Mouse (Mus musculus): Measurements from ENCODE around the gene Sertad2. TPM values are rescaled to one million over a fixed set of nuclear protein-coding genes. Genes with fewer than 3 reads are reported as not detected.

The Sertad2 gene
- polyA plus RNA-seq, 1 experiment from 2014 or later = 23.6 TPM

DNA sequence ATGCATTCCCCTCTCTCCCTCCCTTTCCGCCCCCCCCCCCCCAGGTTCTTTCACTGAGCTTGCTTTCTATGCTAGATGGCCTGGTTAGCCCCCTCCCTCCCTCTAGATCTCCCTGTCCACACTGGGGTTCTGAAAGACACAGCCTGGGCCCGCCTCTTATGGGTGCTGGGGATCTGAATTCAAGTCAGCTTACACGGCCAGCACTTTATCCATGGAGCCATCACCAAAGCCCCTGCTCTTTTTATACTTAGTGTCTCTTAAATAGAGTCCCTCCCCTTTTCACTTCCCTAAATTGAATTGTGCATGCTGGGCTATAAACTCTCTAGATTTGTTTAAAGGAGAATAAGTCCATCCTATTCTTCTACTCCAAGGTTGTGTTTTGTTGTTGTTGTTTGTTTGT is 12.6 kb downstream of the Sertad2 start:
- WGBS = 79% methylated on average over 2 of the region's 3 CpGs
- Histone ChIP-seq H3K9ac (ENCODE audit: low read length) (no peak overlapping the region), H3K4me1 (ENCODE audit: control insufficient read depth, insufficient read depth, low read length) (0 out of 2 replicates have a peak, but pooled peaks cover 3% of the 10 kb centered on the region), H3K9me3 (ENCODE audit: control insufficient read depth, low read length) (no peaks in the 10 kb centered on the region), H3K4me3 (ENCODE audit: low read depth, low read length) (no peak overlapping the region), H3K27ac (replicated peaks; ENCODE audit: low read depth, low read length) (no peak overlapping the region), H3K4me2 (ENCODE audit: low read depth, severe bottlenecking) (no peak overlapping the region), H3K27me3 (ENCODE audit: control insufficient read depth, insufficient read depth, low read length) (no peaks in the 10 kb centered on the region), H3K36me3 (ENCODE audit: control insufficient read depth, insufficient read depth, low read length) (no peaks in the 10 kb centered on the region)
- ATAC-seq (ENCODE audit: insufficient number of reproducible peaks, low FRiP score, low TSS enrichment, low read depth) (no peak), DNase-seq (ENCODE audit: low spot score) (no peak)

GRCm38 (mm10) chr11:20556163-20556911 is 13.3 kb downstream of the Sertad2 start:
- ATAC-seq (ENCODE audit: insufficient number of reproducible peaks, low FRiP score, low TSS enrichment, low read depth) = no peak

DNA sequence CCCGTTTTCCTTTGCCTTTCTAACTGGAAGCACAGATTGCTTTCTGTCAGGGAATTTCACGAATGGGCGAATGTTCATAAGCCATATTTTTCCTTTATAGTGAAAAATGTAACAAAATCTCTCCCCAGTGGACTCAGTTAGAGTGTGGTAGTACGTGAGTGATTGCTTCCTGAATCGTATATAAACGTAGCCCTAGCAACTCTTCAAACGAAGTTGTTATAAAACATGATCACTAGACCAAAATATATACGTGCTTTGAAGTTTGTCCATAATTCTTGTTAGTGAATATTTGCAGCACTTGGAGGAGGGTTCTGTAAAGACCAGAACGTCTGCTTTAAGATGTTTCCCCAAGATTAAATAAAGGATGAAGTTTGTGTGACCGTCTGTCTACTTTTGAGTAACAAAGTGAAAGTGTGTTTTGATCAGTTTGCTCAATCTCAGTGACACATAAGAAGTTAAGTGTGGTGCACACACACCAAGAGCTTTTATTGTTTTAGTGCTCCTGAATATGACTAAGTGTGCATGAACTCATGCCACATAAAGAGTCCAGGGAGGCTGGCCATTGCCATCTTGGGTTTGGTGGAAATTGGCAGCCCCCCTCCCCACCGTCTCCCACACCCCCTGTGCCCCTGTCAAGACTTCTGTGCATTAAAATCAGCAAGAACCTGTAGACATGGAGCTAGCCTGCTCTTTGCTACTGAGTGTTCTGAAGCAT is 16.3 kb downstream of the Sertad2 start:
- Histone ChIP-seq H3K36me3 (ENCODE audit: control insufficient read depth, insufficient read depth, low read length) (no peaks in the 10 kb centered on the region), H3K9me3 (ENCODE audit: control insufficient read depth, low read length) (no peaks in the 10 kb centered on the region), H3K27me3 (ENCODE audit: control insufficient read depth, insufficient read depth, low read length) (no peaks in the 10 kb centered on the region), H3K4me2 (ENCODE audit: low read depth, severe bottlenecking) (no peak overlapping the region), H3K9ac (ENCODE audit: low read length) (no peak overlapping the region), H3K4me1 (ENCODE audit: control insufficient read depth, insufficient read depth, low read length) (peaks cover 5% of the 10 kb centered on the region; the same call in 1 of the 2 replicates), H3K27ac (replicated peaks; ENCODE audit: low read depth, low read length) (no peak overlapping the region), H3K4me3 (ENCODE audit: low read depth, low read length) (no peak overlapping the region)
- ATAC-seq (ENCODE audit: insufficient number of reproducible peaks, low FRiP score, low TSS enrichment, low read depth) (no peak), DNase-seq (ENCODE audit: low spot score) (no peak)
- WGBS = 65% methylated on average over 11 of the region's 11 CpGs

More at GRCm38 (mm10) chr11:20556163-20556911, 13.3 kb downstream of the Sertad2 start:
- Histone ChIP-seq H3K27ac (replicated peaks; ENCODE audit: low read depth, low read length) (no peak overlapping the region), H3K4me1 (ENCODE audit: control insufficient read depth, insufficient read depth, low read length) (0 out of 2 replicates have a peak, but pooled peaks cover 3% of the 10 kb centered on the region), H3K4me3 (ENCODE audit: low read depth, low read length) (no peak overlapping the region), H3K9me3 (ENCODE audit: control insufficient read depth, low read length) (no peaks in the 10 kb centered on the region), H3K27me3 (ENCODE audit: control insufficient read depth, insufficient read depth, low read length) (no peaks in the 10 kb centered on the region), H3K36me3 (ENCODE audit: control insufficient read depth, insufficient read depth, low read length) (no peaks in the 10 kb centered on the region), H3K4me2 (ENCODE audit: low read depth, severe bottlenecking) (no peak overlapping the region), H3K9ac (ENCODE audit: low read length) (no peak overlapping the region)
- DNase-seq (ENCODE audit: low spot score) = no peak
- 81% methylated on average over 7 of the region's 7 CpGs for WGBS

DNA sequence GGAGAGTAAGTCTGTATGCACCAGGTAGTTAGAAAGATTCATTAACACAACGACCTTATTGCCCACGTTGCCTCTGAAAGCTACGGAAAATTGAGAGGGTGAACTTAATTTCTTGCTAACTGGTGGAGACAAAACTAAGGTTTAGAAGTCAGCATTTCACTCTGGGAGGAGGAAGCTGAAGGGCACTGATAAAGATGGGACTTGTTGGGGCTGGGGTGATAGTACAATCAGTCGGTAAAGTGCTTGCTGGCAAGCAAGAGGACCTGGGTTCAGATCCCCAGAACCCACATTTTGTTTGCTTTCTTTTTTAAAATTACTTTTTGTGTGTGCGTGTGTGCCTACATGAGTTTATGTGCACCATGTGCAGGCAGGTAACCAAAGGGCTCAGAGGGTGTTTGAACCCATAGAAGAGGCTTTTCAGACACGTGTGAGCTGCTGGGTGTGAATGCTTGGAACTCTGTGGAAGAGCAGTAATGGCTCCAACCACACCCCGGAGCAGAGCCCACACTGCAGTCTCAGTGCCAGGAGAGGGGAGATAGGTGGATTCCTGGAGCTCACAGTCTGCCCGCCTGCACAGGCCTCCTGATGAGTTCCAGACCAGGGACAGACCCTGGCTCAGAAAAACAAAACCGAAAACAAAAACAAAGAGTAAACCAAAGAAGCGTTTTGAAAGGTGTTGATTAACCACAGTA is 17.0 kb downstream of the Sertad2 start:
- H3K36me3 ChIP-seq (ENCODE audit: control insufficient read depth, insufficient read depth, low read length) = no peaks in the 10 kb centered on the region
- ATAC-seq (ENCODE audit: insufficient number of reproducible peaks, low FRiP score, low TSS enrichment, low read depth) = no peak
- H3K4me2 ChIP-seq (ENCODE audit: low read depth, severe bottlenecking) = no peak overlapping the region
- H3K4me1 ChIP-seq (ENCODE audit: control insufficient read depth, insufficient read depth, low read length) = peaks cover 5% of the 10 kb centered on the region; the same call in 1 of the 2 replicates
- no peak for DNase-seq (ENCODE audit: low spot score)
- H3K9ac ChIP-seq (ENCODE audit: low read length) = no peak overlapping the region
- peak overlapping the region; percentile 44; the same call in 1 of the 2 replicates for H3K27ac ChIP-seq (replicated peaks; ENCODE audit: low read depth, low read length)
- WGBS = 49% methylated on average over 10 of the region's 10 CpGs
- no peak overlapping the region for H3K4me3 ChIP-seq (ENCODE audit: low read depth, low read length)
- no peaks in the 10 kb centered on the region for H3K27me3 ChIP-seq (ENCODE audit: control insufficient read depth, insufficient read depth, low read length)
- no peaks in the 10 kb centered on the region for H3K9me3 ChIP-seq (ENCODE audit: control insufficient read depth, low read length)

DNA sequence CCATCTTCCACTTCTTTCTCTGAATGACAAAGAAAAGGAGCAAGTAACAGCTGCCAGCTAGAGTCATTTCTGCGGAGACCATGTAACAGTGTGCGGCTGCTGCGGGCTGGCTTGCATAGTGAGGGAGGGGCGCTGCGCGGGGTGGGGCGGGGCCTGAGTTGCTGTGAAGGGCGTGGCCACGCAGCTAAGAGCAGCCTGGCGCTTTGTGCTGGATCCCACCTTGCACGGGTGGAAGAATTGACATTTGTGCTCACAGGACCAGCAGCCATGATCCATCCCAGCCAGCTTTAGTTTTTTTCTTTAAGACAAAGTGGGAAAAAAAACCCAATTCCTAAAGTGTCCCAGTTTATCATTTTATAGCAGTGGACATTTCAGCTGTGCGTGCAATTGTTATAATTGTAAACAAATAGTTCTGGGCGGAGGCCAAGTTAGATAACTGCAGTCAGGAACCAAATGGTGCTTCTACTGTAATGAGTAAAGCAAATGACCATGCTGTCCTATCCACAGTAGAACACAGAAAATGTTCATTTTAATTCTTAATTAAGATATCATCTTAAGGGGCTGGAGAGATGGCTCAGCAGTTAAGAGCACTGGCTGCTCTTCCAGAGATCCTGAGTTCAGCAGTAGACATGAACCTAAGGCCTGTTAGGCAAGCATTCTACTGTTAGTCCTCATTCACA is 18.4 kb downstream of the Sertad2 start:
- no peaks in the 10 kb centered on the region for H3K9me3 ChIP-seq (ENCODE audit: control insufficient read depth, low read length)
- ATAC-seq (ENCODE audit: insufficient number of reproducible peaks, low FRiP score, low TSS enrichment, low read depth) = peak; percentile 92
- H3K9ac ChIP-seq (ENCODE audit: low read length) = no peak overlapping the region
- H3K36me3 ChIP-seq (ENCODE audit: control insufficient read depth, insufficient read depth, low read length) = no peaks in the 10 kb centered on the region
- peak; percentile 83 for DNase-seq (ENCODE audit: low spot score)
- H3K4me2 ChIP-seq (ENCODE audit: low read depth, severe bottlenecking) = peak overlapping the region; percentile 30
- 11% methylated on average over 13 of the region's 13 CpGs for WGBS
- no peak overlapping the region for H3K27ac ChIP-seq (replicated peaks; ENCODE audit: low read depth, low read length)
- H3K4me1 ChIP-seq (ENCODE audit: control insufficient read depth, insufficient read depth, low read length) = peaks cover 5% of the 10 kb centered on the region; the same call in 1 of the 2 replicates
- H3K4me3 ChIP-seq (ENCODE audit: low read depth, low read length) = no peak overlapping the region
- no peaks in the 10 kb centered on the region for H3K27me3 ChIP-seq (ENCODE audit: control insufficient read depth, insufficient read depth, low read length)

GRCm38 (mm10) chr11:20565057-20565456 is 22.0 kb downstream of the Sertad2 start:
- H3K4me2 ChIP-seq (ENCODE audit: low read depth, severe bottlenecking) = no peak overlapping the region
- H3K36me3 ChIP-seq (ENCODE audit: control insufficient read depth, insufficient read depth, low read length) = no peaks in the 10 kb centered on the region
- 94% methylated on average over 4 of the region's 4 CpGs for WGBS
- peaks cover 5% of the 10 kb centered on the region for H3K4me1 ChIP-seq (ENCODE audit: control insufficient read depth, insufficient read depth, low read length)
- DNase-seq (ENCODE audit: low spot score) (no peak), ATAC-seq (ENCODE audit: insufficient number of reproducible peaks, low FRiP score, low TSS enrichment, low read depth) (no peak)
- no peak overlapping the region for H3K27ac ChIP-seq (replicated peaks; ENCODE audit: low read depth, low read length)
- no peaks in the 10 kb centered on the region for H3K9me3 ChIP-seq (ENCODE audit: control insufficient read depth, low read length)
- H3K9ac ChIP-seq (ENCODE audit: low read length) = no peak overlapping the region
- no peaks in the 10 kb centered on the region for H3K27me3 ChIP-seq (ENCODE audit: control insufficient read depth, insufficient read depth, low read length)
- H3K4me3 ChIP-seq (ENCODE audit: low read depth, low read length) = no peak overlapping the region

DNA sequence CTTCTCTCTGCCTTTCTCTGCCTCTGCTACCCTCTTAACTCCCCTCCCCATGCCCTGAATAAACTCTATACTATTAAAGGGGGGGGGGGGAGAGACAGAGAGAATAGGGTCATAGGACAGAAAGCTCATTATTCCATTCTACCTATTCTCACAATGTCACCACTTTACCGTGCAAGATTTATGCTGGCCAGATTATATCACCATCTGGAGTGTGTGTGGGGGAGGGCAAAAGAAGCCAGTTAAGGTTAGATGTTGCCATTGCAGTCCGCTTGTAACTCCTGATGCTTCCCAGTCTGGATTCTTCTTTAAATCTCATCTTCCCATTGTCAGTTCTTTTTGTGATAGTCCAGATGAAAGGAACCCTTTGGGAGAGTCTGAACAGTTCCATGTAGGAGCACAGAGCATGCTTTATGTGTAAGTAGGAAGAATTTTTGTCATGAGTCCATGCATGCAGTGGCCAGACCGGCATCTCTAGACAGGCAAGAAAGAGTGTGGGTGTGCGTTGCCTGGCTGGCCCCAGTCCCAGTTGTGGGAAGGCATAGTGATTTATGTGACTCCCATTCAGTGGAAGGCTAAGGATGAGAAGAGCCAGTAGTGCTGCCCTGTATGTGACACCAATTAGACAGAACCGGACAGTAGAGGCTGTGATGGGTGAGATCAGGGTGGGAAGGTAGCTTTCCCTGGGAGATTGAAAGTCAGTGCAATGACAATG is 28.8 kb downstream of the Sertad2 start:
- H3K4me1 ChIP-seq (ENCODE audit: control insufficient read depth, insufficient read depth, low read length) = peaks cover 4% of the 10 kb centered on the region; the same call in 1 of the 2 replicates
- 80% methylated on average over 5 of the region's 5 CpGs for WGBS
- no peak overlapping the region for H3K4me2 ChIP-seq (ENCODE audit: low read depth, severe bottlenecking)
- H3K27ac ChIP-seq (replicated peaks; ENCODE audit: low read depth, low read length) = no peak overlapping the region
- no peaks in the 10 kb centered on the region for H3K9me3 ChIP-seq (ENCODE audit: control insufficient read depth, low read length)
- DNase-seq (ENCODE audit: low spot score) (no peak), ATAC-seq (ENCODE audit: insufficient number of reproducible peaks, low FRiP score, low TSS enrichment, low read depth) (no peak)
- H3K4me3 ChIP-seq (ENCODE audit: low read depth, low read length) = no peak overlapping the region
- H3K27me3 ChIP-seq (ENCODE audit: control insufficient read depth, insufficient read depth, low read length) = no peaks in the 10 kb centered on the region
- H3K36me3 ChIP-seq (ENCODE audit: control insufficient read depth, insufficient read depth, low read length) = no peaks in the 10 kb centered on the region
- no peak overlapping the region for H3K9ac ChIP-seq (ENCODE audit: low read length)

Data from limb, embryonic 11.5 days (tissue).